Mouse (Mus musculus) layer of hippocampus, adult 8-10 months (tissue): Measurements from ENCODE around the gene Htt. TPM values are rescaled to one million over a fixed set of nuclear protein-coding genes. Genes with fewer than 3 reads are reported as not detected.
"Not testable (repeated sequence)": the region's sequence is repeated elsewhere in the genome, so short reads cannot be mapped to it uniquely, and the experiment has no call there.

Experiments used
- DNase-seq, 2 experiments: peaks; one replicate each; pipeline ENCODE4 v3.0.0; 2022; ENCODE audit warnings: low spot score in 2 of 2
- total RNA-seq, 4 experiments: library from RNA; stranded (reverse); gene quantifications; 2 replicates each; pipeline ENCODE4 v1.2.4; 2022

Gene Htt
- total RNA-seq: 10 to 100 TPM; 71.0 to 94.2 (median 80.1) TPM

- DNase-seq: peak; percentile 97 to 98
These were observed at the start of gene Htt for GRCm38 (mm10) chr5:34761509-34761908. Gene Htt (plus strand): TSS chr5:34761740.

GRCm38 (mm10) chr5:34714371-34714770 is 47.2 kb upstream of the Htt start:
- not testable (repeated sequence) for DNase-seq

DNA sequence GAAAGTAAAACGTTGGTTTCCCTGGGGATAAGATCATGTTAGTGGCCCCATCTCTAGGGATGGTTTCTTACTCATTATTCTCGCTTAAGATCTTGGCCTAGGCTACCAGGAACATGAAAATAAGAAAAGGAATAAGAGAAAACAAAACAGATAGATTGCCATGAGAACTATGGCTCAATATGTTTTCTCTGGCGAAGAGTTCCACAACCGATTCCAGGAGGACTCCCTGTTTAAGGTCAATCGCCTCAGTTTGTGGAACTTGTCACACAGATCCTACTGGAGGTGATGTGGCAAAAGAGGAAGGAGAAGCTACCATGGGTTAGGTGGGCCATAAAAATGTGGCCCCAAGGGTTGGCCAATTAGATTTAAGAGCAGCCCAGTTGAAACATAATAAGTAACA is 46.7 kb upstream of the Htt start:
- DNase-seq: no peak

- no peak for DNase-seq
These were observed 32.4 kb upstream of the Htt start for GRCm38 (mm10) chr5:34729141-34729540.

GRCm38 (mm10) chr5:34730255-34730654 is 31.3 kb upstream of the Htt start:
- no peak for DNase-seq

GRCm38 (mm10) chr5:34751477-34751876 is 10.1 kb upstream of the Htt start:
- no peak for DNase-seq

DNA sequence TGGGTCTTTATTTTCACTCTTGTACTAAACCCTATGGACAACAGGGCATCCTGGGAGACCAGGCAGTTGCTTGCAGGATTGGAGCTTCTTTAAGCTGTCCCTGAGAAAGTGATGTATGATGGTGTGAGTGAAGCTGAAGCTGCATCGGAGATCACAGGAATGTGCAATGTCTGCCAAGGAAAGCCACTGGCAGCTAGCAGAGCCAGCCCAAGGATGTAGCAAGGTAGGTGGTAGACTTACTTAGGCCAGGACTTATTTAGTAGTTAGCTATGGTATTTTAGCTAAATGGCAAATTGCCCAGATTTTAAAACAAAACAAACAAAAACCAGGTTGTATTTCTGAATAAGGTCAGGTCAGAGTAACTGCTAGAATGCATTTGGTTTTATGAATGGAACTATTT is 2.8 kb upstream of the Htt start:
- DNase-seq: no peak

DNA sequence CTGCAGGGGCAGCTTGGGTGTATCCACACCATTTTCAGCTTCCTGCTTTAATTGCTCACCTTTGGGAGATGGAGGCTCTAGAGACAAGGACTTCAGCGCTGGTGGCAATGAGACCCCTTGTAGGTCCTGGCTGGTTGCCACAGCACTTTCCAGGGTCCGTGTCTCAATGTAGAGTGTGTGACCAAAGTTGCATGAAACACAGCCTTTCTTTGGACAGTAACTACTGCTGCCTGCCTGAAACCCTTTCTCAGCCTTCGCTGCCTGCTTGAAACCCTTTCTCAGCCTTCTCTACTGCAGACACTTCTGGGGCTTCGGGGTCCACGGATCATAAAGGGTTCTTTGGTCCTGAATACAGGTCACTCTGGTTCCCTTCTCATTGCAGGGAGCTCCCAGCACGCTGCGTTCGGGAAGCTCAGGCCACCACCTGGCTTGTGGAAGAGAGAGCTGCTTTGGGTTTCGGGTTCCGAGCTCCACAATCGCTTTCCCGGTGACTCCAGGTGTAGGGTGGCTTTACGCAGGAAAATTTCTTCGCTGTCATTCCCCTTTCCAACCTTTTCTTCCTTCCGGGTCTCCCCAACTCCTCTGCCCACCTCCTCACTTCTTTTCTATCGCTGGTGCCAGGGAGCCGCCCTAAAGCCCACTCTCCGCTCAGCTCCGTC is 561 bp upstream of the Htt start:
- no peak for DNase-seq

DNA sequence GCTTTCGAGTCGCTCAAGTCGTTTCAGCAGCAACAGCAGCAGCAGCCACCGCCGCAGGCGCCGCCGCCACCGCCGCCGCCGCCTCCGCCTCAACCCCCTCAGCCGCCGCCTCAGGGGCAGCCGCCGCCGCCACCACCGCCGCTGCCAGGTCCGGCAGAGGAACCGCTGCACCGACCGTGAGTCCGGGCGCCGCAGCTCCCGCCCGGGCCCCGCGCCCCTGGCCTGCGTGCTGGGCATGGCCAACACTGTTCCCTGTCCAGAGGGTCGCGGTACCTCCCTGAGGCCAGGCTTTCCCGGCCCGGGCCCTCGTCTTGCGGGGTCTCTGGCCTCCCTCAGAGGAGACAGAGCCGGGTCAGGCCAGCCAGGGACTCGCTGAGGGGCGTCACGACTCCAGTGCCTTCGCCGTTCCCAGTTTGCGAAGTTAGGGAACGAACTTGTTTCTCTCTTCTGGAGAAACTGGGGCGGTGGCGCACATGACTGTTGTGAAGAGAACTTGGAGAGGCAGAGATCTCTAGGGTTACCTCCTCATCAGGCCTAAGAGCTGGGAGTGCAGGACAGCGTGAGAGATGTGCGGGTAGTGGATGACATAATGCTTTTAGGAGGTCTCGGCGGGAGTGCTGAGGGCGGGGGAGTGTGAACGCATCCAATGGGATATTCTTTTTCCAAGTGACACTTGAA is 533 bp downstream of the Htt start:
- DNase-seq: peak; percentile 30 to 57

DNA sequence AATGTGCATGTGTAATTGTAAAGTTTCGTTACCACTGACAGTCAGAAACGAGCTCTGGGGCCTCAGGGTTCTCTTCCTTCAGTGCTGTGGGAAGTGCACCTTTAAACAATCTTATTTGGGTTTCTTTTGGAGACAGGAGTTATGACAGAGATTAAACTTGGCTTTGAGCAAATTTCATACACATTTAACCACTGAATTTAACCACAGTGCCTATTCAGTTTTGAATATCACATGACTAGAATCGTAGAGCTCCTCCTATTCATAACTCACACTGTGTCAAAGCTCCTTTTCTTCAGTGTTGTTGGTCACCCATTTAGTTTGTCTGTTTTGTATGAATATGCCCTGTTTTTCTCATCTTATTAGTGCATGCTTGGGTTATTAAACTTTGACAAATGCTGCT is 10.3 kb downstream of the Htt start:
- DNase-seq: no peak

GRCm38 (mm10) chr5:34772696-34773245 is 11.2 kb downstream of the Htt start:
- DNase-seq: no peak

GRCm38 (mm10) chr5:34773392-34773791 is 11.9 kb downstream of the Htt start:
- DNase-seq: no peak

DNA sequence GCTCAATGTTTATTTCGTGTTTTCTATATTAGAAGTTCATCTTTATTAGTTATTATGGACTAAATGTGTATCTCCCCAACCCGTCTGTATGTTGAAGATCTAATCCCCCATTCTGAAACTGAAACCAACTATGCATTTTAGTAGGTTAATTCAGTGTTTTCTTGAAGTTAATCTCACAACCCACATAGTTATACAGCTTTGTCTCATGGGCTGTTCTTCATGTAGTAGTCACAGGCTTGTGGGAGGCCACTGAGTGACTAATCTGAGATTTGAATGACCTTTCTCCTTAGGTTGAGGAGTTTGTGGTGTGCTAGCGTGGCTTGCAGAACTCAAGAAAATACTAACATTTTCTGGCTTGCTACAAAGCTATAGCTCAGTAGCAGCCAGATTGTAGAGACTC is 23.5 kb downstream of the Htt start:
- no peak for DNase-seq

- DNase-seq: no peak
These were observed 29.6 kb downstream of the Htt start for GRCm38 (mm10) chr5:34791141-34791540.

DNA sequence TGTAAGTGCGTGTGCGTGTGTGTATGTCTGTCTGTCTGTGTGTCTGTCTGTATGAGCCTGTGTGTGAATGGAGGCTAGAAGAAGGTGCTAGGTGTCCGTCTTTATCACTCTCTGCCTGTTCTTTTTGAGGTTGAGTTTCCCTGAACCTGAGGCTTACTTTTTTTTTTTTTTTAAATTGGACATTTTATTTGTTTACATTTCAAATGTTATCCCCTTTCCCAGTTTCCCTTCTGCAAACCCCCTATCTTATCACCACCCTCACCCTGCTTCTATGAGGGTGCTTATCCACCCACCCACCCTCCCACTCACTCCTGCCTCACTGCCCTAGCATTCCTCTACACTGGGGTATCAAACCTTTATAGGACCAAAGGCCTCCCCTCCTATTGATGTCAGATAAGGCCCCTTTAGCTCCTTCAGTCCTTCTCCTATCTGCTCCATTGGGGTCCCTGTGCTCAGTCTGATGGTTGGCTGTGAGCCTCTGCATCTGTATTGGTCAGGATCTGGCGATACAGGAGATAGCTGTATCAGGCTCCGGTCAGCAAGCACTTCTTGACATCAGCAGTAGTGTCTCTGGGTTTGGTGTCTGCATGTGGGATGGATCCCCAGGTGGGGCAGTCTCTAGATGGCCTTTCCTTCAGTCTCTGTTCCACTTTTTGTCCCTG is 38.9 kb downstream of the Htt start:
- no peak for DNase-seq

DNA sequence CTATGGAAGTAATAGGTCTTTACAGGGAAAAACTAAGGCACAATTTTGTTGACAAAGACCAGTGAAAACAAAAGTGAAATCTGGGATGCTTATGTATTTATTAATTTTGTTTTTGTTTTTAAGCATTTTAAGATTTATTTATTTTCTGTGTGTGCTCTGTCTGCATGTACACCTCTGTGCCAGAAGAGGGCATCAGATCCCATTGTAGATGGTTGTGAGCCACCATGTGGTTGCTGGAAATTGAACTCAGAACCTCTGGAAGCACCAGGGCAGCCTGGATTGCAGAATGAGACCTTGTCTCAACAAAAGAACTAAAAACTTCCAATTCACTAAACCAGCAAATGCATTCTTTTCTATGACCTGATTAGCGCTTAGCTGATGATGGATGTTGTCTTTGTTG is 44.5 kb downstream of the Htt start:
- DNase-seq: no peak

- DNase-seq: no peak
These were observed 61.0 kb downstream of the Htt start for GRCm38 (mm10) chr5:34822431-34823149.

- no peak for DNase-seq
These were observed 92.5 kb downstream of the Htt start for GRCm38 (mm10) chr5:34854079-34854478.

GRCm38 (mm10) chr5:34865367-34865766 is 103.8 kb downstream of the Htt start:
- DNase-seq: no peak

- DNase-seq: not testable (repeated sequence)
These were observed 118.8 kb downstream of the Htt start for GRCm38 (mm10) chr5:34880307-34880706.

GRCm38 (mm10) chr5:34881023-34881422 is 119.5 kb downstream of the Htt start:
- DNase-seq: no peak

GRCm38 (mm10) chr5:34885250-34885649 is 123.7 kb downstream of the Htt start:
- DNase-seq: no peak
